Mouse (Mus musculus) CD4-positive naive resting alpha-beta T cell, adult 57 days (primary cell): Measurements from ENCODE around the gene Olfr1453. TPM values are rescaled to one million over a fixed set of nuclear protein-coding genes. Genes with fewer than 3 reads are reported as not detected.

Experiments used
- total RNA-seq: library from RNA; stranded (reverse); gene quantifications from one replicate; pipeline ENCODE4 v1.2.4, GENCODE M21; 2023

The Olfr1453 gene
- not detected for total RNA-seq

DNA sequence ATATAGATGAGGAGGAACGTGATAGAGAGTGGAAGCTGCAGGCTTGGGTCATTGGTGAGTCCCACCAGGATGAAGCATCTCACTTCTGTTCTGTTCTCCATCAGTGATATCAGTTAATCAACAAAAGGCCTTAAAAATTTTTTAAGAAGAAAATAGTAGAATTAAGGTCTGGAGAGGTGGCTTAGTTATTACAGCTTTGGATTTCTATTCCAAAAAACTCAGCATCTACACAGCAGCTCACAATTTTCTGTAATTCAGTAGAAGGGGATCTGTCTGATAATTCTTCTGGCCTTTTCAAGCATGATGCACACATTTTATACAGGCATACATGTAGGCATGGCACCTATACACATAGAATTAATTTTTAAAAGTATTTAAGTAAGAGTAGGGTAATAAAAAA is at the start of gene Olfr1453:
Gene Olfr1453 (minus strand): TSS at position 101 of the 400 bp plus-strand sequence.

DNA sequence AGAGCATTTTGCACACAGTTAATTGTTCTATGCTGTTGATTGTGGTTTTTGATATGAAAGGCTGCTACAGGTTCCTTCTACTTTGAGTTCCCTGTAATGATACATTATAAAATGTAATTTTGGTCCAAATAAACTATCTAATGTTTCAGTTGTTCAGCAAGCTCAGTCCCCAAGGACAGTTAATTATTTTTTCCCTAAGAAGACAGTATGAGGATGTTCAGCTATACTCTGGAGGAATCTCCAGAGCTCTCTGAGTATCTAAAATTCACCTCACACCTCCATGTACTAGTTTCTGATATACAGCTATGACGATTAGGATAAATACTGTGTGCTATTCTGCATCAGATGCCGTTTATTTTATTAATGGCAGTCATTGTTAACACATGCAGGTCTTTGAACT is 32.2 kb upstream of the Olfr1453 start, which contains the start of gene Olfr1454:
Gene Olfr1454 (plus strand): TSS at position 301 of the 400 bp plus-strand sequence.

DNA sequence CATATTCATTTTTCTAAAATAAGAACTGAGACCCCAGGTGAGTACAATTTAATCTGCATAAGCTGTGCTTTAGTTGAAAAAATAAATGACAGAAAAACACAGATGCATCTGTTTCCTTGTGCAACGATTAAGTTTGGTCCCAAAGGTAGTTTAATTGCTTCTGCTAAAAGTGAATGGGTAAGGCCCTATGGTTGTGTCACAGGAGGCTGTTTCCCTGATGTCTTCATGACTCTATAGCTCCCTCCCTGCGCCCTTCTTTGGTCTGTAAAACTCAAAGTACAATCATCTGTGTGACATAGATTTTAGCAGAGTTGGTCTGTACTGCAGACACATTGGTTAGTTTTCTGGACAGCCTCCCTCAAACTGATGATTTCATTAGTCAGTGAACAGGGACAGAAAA is 33.4 kb downstream of the Olfr1453 start, which contains the start of gene Olfr1451:
Gene Olfr1451 (plus strand): TSS at position 301 of the 400 bp plus-strand sequence.

Other genes with a start within 250 kb of the Olfr1453 start
- gene Zfp91, start 232.2 kb downstream of the Olfr1453 start, total RNA-seq, result 71.0 TPM
- gene Lpxn, start 232.1 kb downstream of the Olfr1453 start, total RNA-seq, result 23.8 TPM
- gene Gm5244, start 181.6 kb downstream of the Olfr1453 start, total RNA-seq, result 1.1 TPM
- gene Olfr1444, start 171.0 kb downstream of the Olfr1453 start, total RNA-seq, result 0.71 TPM
- not detected for gene Olfr1445, start 144.5 kb downstream of the Olfr1453 start, total RNA-seq
- gene Olfr1446, start 134.8 kb downstream of the Olfr1453 start, total RNA-seq, result not detected
- gene Olfr1447, start 124.6 kb downstream of the Olfr1453 start, total RNA-seq, result not detected
- gene Olfr1448, start 103.9 kb downstream of the Olfr1453 start, total RNA-seq, result not detected
- gene Olfr1449, start 97.5 kb downstream of the Olfr1453 start, total RNA-seq, result not detected
- not detected for gene Olfr1450, start 78.1 kb downstream of the Olfr1453 start, total RNA-seq
- not detected for gene Olfr1451, start 33.3 kb downstream of the Olfr1453 start, total RNA-seq
- gene Olfr1454, start 32.3 kb upstream of the Olfr1453 start, total RNA-seq, result not detected
- gene Olfr1457, start 69.6 kb upstream of the Olfr1453 start, total RNA-seq, result not detected
- gene Olfr1458, start 78.4 kb upstream of the Olfr1453 start, total RNA-seq, result not detected
- 0.12 TPM for gene Olfr1459, start 121.2 kb upstream of the Olfr1453 start, total RNA-seq
- gene Olfr1461, start 134.7 kb upstream of the Olfr1453 start, total RNA-seq, result not detected
- gene Olfr1462, start 157.4 kb upstream of the Olfr1453 start, total RNA-seq, result not detected
- not detected for gene Olfr1463, start 203.0 kb upstream of the Olfr1453 start, total RNA-seq